Mouse (Mus musculus) embryonic facial prominence, embryonic 12.5 days (tissue): Measurements from ENCODE around the gene Olfr92. TPM values are rescaled to one million over a fixed set of nuclear protein-coding genes. Genes with fewer than 3 reads are reported as not detected.
A peak's percentile ranks its signal among the peaks of the same experiment; 100 is the strongest.
"Not testable (repeated sequence)": the region's sequence is repeated elsewhere in the genome, so short reads cannot be mapped to it uniquely, and the experiment has no call there.

ENCODE experiments used
- ATAC-seq: fragments of 200-750 bp; cut with Nextera tagmentation; 2 replicates; pipeline ENCODE4 v1.8.0; 2017; ENCODE audit not compliant: insufficient number of reproducible peaks, insufficient read depth, low FRiP score, low TSS enrichment
- H3K27ac ChIP-seq: fragments of 300-500 bp; sonication (generic); 2 replicates; pipeline ENCODE4 v1.5.1; 2016; ENCODE audit warnings: mild to moderate bottlenecking
- H3K27me3 ChIP-seq: fragments of 300-500 bp; sonication (generic); 2 replicates; pipeline ENCODE4 v1.6.1; 2016; ENCODE audit warnings: mild to moderate bottlenecking, moderate library complexity
- H3K36me3 ChIP-seq: fragments of 300-500 bp; sonication (generic); 2 replicates; pipeline ENCODE4 v1.6.1; 2016; ENCODE audit warnings: mild to moderate bottlenecking
- H3K4me1 ChIP-seq: fragments of 300-500 bp; sonication (generic); 2 replicates; pipeline ENCODE4 v1.6.1; 2016
- H3K4me2 ChIP-seq: fragments of 300-500 bp; sonication (generic); replicated peaks from 2 replicates; pipeline ENCODE4 v1.6.1; 2016; ENCODE audit warnings: mild to moderate bottlenecking, moderate library complexity
- H3K4me3 ChIP-seq: fragments of 300-500 bp; sonication (generic); 2 replicates; pipeline ENCODE4 v1.5.1; 2016; ENCODE audit warnings: mild to moderate bottlenecking
- H3K9ac ChIP-seq: fragments of 300-500 bp; sonication (generic); 2 replicates; pipeline ENCODE4 v1.6.1; 2016; ENCODE audit warnings: mild to moderate bottlenecking, moderate library complexity
- H3K9me3 ChIP-seq: fragments of 300-500 bp; sonication (generic); 2 replicates; pipeline ENCODE4 v1.6.1; 2016; ENCODE audit warnings: mild to moderate bottlenecking, moderate library complexity
- WGBS: fragments of 180-500 bp; shearing (Covaris S2); methylation state at CpG from one replicate; pipeline ENCODE4 v1.1.7; 2016; 5-methylcytosine and 5-hydroxymethylcytosine counted together
- polyA plus RNA-seq: library from polyadenylated mRNA; unstranded; fragments of >200 nt; fragmentation: Nextera tagmentation; extraction: Ambion mirVana; gene quantifications from 2 replicates; pipeline ENCODE4 v1.2.1, GENCODE M21; 2016

The Olfr92 gene
- not detected in 2 replicates for polyA plus RNA-seq

DNA sequence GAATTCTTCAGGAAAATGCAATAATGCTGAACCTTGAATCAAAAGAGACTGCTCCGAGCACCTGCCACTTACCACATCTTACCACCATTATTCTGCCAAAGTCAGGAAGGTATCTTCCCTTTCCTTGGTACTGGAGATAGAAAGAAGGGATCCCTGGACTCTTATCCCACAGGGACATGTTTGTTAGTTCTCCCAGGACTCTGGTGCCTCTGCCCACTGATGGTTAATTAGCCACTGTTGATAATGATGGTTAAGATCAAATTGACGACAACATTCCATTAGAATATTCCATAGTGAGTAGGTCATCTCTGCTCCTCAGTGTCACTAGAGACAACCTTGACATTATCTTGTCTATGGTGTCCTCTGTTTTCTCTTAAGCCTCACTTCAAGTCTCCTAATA is at the start of gene Olfr92:
Gene Olfr92, minus strand, starts transcription at position 101 of the 400 bp plus-strand sequence.
- Histone ChIP-seq H3K27me3 (no peaks in the 10 kb centered on the region), H3K4me1 (no peaks in the 10 kb centered on the region), H3K27ac (no peak within 1 kb of the TSS), H3K4me2 (no peak within 1 kb of the TSS), H3K9me3 (no peaks in the 10 kb centered on the region), H3K9ac (no peak within 1 kb of the TSS), H3K36me3 (no peaks in the 10 kb centered on the region), H3K4me3 (no peak within 1 kb of the TSS)
- ATAC-seq, result no peak
- WGBS, result 86% methylated on average over 2 of the region's 2 CpGs

DNA sequence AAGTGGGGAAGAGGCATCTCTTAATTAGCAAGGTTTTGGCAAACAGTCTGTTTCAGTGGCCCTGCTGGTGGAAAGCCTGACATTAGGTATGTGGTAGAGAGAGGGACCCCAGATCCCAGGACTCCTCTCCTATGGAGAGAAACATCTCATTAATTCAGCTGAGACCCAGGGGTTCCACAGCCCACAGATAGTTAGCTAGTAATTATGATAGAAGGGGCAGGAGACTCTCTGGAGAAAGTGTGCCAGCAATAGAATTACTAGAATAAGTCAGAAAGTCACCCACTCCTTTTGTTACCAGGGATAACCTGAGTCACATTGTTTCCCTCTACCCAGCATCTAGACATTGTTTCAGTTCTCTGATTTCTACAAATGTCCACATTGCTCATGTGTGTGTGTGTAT is 41.5 kb upstream of the Olfr92 start, which contains the start of gene Olfr93:
Gene Olfr93, minus strand, starts transcription at position 101 of the 400 bp plus-strand sequence.
- H3K4me2 ChIP-seq, result no peak within 1 kb of the TSS
- no peaks in the 10 kb centered on the region for H3K9me3 ChIP-seq
- no peak within 1 kb of the TSS for H3K4me3 ChIP-seq
- no peaks in the 10 kb centered on the region for H3K27me3 ChIP-seq
- no peak for ATAC-seq
- no peak within 1 kb of the TSS for H3K9ac ChIP-seq
- H3K4me1 ChIP-seq, result no peaks in the 10 kb centered on the region
- no peak within 1 kb of the TSS for H3K27ac ChIP-seq
- H3K36me3 ChIP-seq, result no peaks in the 10 kb centered on the region

DNA sequence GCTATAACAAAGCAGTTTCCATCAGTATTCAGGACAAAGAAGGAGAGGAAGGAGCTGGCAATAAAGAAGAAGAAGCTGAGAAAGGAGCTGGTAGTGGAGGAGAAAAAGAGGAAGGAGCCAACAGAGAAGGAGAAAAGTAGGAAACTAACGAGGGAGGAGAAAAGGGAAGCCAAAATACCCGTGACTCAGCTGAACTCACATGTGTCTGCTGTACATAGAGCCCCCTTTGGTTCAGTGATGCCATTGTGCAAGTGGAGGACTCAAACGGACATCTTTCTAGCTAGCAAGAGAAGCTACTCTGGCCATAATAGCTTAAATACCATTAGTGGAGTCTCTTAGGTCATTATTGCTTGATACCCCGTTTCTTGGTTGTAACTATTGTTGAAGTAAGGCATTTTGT is 11.5 kb upstream of the Olfr92 start:
- 73% methylated on average over 4 of the region's 4 CpGs for WGBS
- not testable (repeated sequence) for H3K9ac ChIP-seq, H3K4me2 ChIP-seq, ATAC-seq, H3K36me3 ChIP-seq, H3K27me3 ChIP-seq, H3K27ac ChIP-seq, H3K4me1 ChIP-seq, H3K4me3 ChIP-seq, H3K9me3 ChIP-seq

DNA sequence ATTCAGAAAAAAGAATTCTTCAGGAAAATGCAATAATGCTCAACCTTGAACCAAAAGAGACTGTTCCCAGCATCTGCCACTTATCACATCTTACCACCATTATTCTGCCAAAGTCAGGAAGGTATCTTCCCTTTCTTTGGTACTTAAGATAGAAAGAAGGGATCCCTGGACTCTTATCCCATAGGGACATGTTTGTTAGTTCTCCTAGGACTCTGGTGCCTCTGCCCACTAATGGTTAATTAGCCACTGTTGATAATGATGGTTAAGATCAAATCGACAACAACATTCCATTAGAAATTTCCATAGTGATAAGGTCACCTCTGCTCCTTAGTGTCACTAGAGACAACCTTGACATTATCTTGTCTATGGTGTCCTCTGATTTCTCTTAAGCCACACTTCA is 21.7 kb downstream of the Olfr92 start, which contains the start of gene Olfr91:
Gene Olfr91, minus strand, starts transcription at position 101 of the 400 bp plus-strand sequence.
- no peaks in the 10 kb centered on the region for H3K9me3 ChIP-seq
- H3K4me2 ChIP-seq, result no peak within 1 kb of the TSS
- no peak within 1 kb of the TSS for H3K9ac ChIP-seq
- no peaks in the 10 kb centered on the region for H3K27me3 ChIP-seq
- no peak for ATAC-seq
- 82% methylated on average over 1 of the region's 1 CpGs for WGBS
- H3K4me3 ChIP-seq, result no peak within 1 kb of the TSS
- H3K27ac ChIP-seq, result no peak within 1 kb of the TSS
- no peaks in the 10 kb centered on the region for H3K4me1 ChIP-seq
- no peaks in the 10 kb centered on the region for H3K36me3 ChIP-seq

DNA sequence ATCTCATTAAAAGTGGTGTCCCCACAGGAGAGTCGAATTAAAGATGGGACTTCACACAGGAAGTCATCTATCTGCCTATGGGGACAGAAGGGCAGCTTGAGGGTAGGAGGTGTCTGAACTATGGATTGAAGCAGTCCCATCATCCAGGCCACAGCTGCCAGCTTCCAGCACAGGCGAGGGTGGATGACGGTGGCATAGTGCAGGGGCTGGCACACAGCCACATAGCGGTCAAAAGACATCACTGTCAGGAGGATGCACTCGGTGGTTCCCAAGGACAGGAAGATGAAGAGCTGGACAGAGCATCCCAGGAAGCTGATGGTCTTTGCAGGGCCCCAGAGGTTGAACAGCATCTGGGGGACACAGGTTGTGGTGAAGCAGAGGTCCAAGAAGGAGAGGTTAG is 26.6 kb downstream of the Olfr92 start:
- no peak overlapping the region for H3K27ac ChIP-seq
- no peaks in the 10 kb centered on the region for H3K9me3 ChIP-seq
- H3K4me1 ChIP-seq, result no peaks in the 10 kb centered on the region
- H3K4me3 ChIP-seq, result no peak overlapping the region
- WGBS, result 86% methylated on average over 5 of the region's 5 CpGs
- H3K36me3 ChIP-seq, result no peaks in the 10 kb centered on the region
- no peak overlapping the region for H3K9ac ChIP-seq
- no peak for ATAC-seq
- H3K27me3 ChIP-seq, result no peaks in the 10 kb centered on the region
- H3K4me2 ChIP-seq, result no peak overlapping the region

DNA sequence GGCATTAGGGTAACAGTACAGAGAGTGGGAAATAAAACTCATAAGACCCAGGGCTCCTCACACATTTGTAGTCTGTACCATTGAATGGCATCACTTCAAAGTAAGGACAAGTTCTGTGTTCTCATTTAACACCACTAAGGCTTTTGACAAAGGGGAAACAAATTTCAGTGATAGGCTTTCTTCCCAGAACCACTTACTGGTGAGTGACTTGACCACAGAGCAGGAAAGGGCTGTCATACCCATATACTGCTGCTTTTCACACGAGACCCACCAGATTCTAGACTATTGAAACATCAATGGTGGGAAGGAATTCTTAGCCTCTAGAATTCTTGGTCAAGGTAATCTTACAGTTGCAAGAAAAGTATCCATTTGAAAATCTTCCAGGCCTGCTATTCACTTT is 27.7 kb downstream of the Olfr92 start:
- no peaks in the 10 kb centered on the region for H3K4me1 ChIP-seq
- H3K9ac ChIP-seq, result no peak overlapping the region
- H3K4me3 ChIP-seq, result no peak overlapping the region
- H3K4me2 ChIP-seq, result no peak overlapping the region
- H3K27ac ChIP-seq, result no peak overlapping the region
- WGBS, result 73% methylated on average over 1 of the region's 1 CpGs
- H3K27me3 ChIP-seq, result no peaks in the 10 kb centered on the region
- H3K36me3 ChIP-seq, result no peaks in the 10 kb centered on the region
- no peak for ATAC-seq
- H3K9me3 ChIP-seq, result no peaks in the 10 kb centered on the region

DNA sequence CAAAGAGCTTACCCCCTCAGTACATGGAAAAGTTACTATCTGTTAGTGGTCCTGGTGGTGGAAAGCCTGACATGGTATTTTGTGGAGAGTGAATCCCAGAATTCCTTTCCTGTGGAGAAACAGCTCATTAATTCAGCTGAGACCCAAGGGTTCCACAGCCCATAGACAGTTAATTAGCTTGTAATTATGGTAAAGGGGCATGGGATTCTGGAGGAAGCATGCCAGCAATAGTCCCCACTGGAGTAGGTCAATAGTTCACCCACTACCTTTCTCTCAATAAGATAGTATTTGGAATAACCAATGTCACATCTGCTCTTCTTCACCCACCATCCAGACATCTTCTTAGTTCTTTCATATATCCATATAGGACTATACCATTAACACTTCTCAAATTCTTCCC is 31.5 kb downstream of the Olfr92 start, which contains the start of gene Olfr90:
Gene Olfr90, minus strand, starts transcription at position 101 of the 400 bp plus-strand sequence.
- Histone ChIP-seq H3K9ac (no peak within 1 kb of the TSS), H3K4me2 (no peak within 1 kb of the TSS), H3K4me3 (no peak within 1 kb of the TSS), H3K36me3 (no peaks in the 10 kb centered on the region), H3K27me3 (no peaks in the 10 kb centered on the region), H3K9me3 (no peaks in the 10 kb centered on the region), H3K27ac (no peak within 1 kb of the TSS), H3K4me1 (no peaks in the 10 kb centered on the region)
- ATAC-seq, result no peak

DNA sequence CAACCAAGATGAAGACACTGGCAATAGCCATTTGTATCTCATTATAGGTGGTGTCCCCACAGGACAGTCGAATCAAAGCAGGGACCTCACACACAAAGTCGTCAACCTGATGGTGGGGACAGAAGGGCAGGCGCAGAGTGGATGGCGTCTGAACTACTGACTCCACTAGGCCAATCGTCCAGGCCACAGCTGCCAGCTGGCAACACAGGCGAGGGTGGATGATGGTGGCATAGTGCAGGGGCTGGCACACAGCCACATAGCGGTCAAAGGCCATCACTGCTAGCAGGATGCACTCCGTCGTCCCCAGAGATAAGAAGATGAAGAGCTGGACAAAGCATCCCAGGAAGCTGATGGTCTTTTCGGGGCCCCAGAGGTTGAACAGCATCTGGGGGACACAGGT is 34.3 kb downstream of the Olfr92 start:
- Histone ChIP-seq H3K4me1 (no peaks in the 10 kb centered on the region), H3K27me3 (no peaks in the 10 kb centered on the region), H3K36me3 (no peaks in the 10 kb centered on the region), H3K27ac (no peak overlapping the region), H3K9ac (no peak overlapping the region), H3K4me3 (no peak overlapping the region), H3K9me3 (no peaks in the 10 kb centered on the region), H3K4me2 (no peak overlapping the region)
- WGBS, result 81% methylated on average over 10 of the region's 10 CpGs
- ATAC-seq, result no peak

DNA sequence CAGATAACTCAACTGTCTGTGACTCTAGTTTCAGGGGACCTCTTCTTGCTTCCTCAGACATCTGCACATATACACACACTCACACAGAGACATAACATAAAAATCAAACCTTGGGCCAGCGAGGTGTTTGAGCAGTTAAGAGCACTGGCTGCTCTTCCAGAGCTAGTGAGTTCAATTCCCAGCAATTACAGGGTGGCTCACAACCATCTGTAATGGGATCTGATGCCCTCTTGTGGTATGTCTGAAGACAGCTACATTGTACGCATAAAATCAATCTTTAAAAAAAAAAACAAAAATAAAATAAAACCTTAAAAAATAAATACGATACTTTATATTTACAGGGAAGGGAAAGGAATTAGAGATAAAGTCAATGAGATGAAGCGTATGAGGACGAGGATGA is 35.3 kb downstream of the Olfr92 start:
- no peak for ATAC-seq
- Histone ChIP-seq H3K9me3 (no peaks in the 10 kb centered on the region), H3K4me1 (no peaks in the 10 kb centered on the region), H3K9ac (no peak overlapping the region), H3K27ac (no peak overlapping the region), H3K4me3 (no peak overlapping the region), H3K27me3 (no peaks in the 10 kb centered on the region), H3K36me3 (no peaks in the 10 kb centered on the region), H3K4me2 (no peak overlapping the region)
- 62% methylated on average over 5 of the region's 5 CpGs for WGBS

DNA sequence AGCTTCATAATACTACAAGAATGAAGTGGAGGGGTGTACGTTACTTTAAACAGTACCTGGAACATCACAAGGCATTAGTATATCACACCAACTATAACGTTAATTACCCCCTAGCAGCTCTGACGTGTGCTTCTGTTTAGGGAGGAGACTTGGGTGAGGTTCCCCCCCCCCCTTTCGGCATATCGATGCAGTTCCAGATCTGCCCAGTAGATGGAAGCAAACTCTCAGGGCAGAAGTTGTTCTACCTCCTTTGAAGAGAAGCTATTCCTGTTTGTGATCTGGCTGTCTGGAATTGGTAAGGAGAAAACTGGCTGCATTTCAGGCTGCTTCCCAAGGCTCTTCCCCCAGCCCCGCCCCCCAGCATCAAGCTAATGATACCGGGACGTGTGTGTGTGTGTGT is 36.6 kb downstream of the Olfr92 start:
- H3K36me3 ChIP-seq, result no peaks in the 10 kb centered on the region
- no peak overlapping the region for H3K4me2 ChIP-seq
- H3K4me3 ChIP-seq, result no peak overlapping the region
- H3K9me3 ChIP-seq, result no peaks in the 10 kb centered on the region
- no peak overlapping the region for H3K27ac ChIP-seq
- H3K9ac ChIP-seq, result no peak overlapping the region
- WGBS, result 3% methylated on average over 8 of the region's 8 CpGs
- 0 out of 2 replicates have a peak, but pooled peaks have one; percentile 48 for ATAC-seq
- H3K27me3 ChIP-seq, result no peaks in the 10 kb centered on the region
- peaks cover 8% of the 10 kb centered on the region; the same call in 1 of the 2 replicates for H3K4me1 ChIP-seq

DNA sequence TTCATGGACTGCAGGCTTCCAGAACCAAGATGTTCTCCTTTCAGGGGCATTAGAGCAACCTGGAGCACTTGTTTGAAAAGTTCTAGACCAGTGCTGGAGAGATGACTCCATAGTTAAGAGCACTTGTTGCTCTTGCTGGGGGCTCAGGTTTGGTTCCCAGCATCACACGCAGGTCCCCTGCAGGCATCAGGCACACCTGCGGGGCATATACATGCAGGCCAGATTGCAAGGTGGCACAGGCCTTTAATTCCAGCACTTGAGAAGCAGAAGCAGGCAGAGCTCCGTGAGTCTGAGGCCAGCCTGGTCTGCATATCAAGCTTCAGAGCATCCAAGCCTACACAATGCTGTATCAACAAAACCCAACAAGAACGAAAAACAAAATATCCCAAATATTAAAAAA is 38.2 kb downstream of the Olfr92 start:
- 91% methylated on average over 4 of the region's 4 CpGs for WGBS
- no peak overlapping the region for H3K9ac ChIP-seq
- H3K36me3 ChIP-seq, result no peaks in the 10 kb centered on the region
- H3K27me3 ChIP-seq, result no peaks in the 10 kb centered on the region
- H3K4me1 ChIP-seq, result peaks cover 8% of the 10 kb centered on the region; the same call in 1 of the 2 replicates
- H3K4me2 ChIP-seq, result no peak overlapping the region
- no peak for ATAC-seq
- no peak overlapping the region for H3K4me3 ChIP-seq
- no peak overlapping the region for H3K27ac ChIP-seq
- no peaks in the 10 kb centered on the region for H3K9me3 ChIP-seq

DNA sequence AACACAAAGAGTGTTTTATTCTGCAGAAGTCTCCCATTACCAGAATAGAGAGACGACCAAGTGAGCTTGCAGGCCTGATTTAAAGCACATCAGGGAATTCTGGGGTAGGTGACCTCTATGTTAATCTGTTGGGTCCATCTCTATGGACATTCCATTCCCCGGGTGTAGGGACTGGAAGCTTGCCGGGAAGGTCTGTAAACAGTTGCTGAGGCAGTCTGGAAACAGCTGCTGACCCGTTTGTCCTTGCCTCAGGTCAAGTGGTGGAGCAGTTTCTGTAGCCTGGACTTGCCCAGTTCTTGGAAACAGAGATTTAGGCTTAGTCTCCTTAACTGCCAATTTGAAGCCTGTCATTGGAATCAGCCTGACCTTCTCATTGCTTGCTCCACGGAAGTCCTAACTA is 39.8 kb downstream of the Olfr92 start:
- H3K27me3 ChIP-seq, result no peaks in the 10 kb centered on the region
- H3K4me3 ChIP-seq, result no peak overlapping the region
- H3K4me2 ChIP-seq, result no peak overlapping the region
- 0 out of 2 replicates have a peak, but pooled peaks cover 7% of the 10 kb centered on the region for H3K36me3 ChIP-seq
- no peak for ATAC-seq
- H3K4me1 ChIP-seq, result peaks cover 8% of the 10 kb centered on the region; the same call in 1 of the 2 replicates
- whole genome bisulfite sequencing, result 15% methylated on average over 5 of the region's 5 CpGs
- H3K9ac ChIP-seq, result no peak overlapping the region
- no peak overlapping the region for H3K27ac ChIP-seq
- no peaks in the 10 kb centered on the region for H3K9me3 ChIP-seq

DNA sequence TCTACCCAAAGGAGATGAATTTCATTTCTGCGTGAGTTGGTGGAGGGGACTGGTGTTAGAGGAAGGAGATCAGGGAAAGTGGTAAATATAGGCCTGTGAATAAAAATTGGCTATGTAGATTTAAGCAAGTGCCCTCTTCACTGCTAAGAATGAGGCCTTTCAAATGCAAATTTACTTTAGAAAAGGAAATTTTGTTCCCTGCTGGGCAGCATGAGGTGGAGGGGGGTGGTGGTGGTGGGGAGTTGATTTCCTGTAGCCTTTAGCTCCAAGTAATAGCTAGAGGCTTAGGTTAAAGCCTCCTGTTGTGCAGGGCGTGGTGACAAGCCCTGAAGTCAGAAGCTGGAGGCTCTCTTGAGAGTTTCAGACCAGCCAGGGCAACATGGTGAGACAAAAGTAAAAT is 40.9 kb downstream of the Olfr92 start:
- ATAC-seq, result no peak
- 14% methylated on average over 2 of the region's 2 CpGs for WGBS
- Histone ChIP-seq H3K4me2 (no peak overlapping the region), H3K4me3 (no peak overlapping the region), H3K9me3 (no peaks in the 10 kb centered on the region), H3K36me3 (peaks cover 17% of the 10 kb centered on the region; the same call in 1 of the 2 replicates), H3K9ac (no peak overlapping the region), H3K27ac (no peak overlapping the region), H3K4me1 (peaks cover 8% of the 10 kb centered on the region; the same call in 1 of the 2 replicates), H3K27me3 (no peaks in the 10 kb centered on the region)
